Comparison of ENCODE assay signal across 21 mouse cellular contexts in the genomic region with DNA sequence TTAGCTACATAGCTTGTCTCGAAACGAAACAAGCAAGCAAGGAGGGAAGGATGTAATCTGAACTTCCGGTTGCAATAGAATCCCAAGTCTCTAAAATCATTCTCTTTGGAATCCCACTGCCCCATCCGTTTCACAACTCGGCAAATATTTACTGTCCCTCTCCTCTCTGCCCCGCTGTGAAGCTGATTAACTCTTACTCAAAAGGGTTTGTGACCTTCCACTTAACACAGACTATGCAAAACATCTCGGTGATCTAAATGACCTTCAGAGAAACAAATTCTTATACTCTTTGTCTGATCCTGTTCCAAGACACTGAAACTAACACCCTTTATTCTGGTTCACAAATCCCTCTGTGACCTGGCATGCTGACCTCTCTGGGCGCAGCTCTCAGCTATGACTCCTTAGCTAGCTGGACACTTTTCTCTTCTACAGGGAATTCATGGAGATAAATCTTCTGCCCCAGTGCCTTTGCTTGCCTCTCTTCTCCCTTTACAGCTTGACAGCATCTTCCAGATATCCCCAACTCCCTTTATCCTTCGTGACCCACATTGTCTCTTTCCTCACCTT.
DNase-seq lines count a peak whose midpoint lies in the region; ATAC-seq and TF ChIP-seq lines count a peak whose summit lies in the region.
"Had no signal": no experiment of that assay in that cellular context is flagged by ENCODE, and none has a peak within 500 bp of the region (broad histone marks: within the 10 kb centered on the region; RNA-seq: fewer than 3 reads in every experiment).

No protein-coding gene starts in this region.

- peak; percentile 62 for DNase-seq in adrenal gland, adult 2 months
- no peak for DNase-seq in adrenal gland, adult 18-20 months (ENCODE audit: low spot score in 2 of 2)
- DNase-seq in liver, adult 2 months (ENCODE audit: extremely low read depth, low read depth, low spot score) = peak; percentile 86
- DNase-seq in liver = no peak
- DNase-seq in right cerebral cortex, adult 18-20 months = no peak
- DNase-seq in layer of hippocampus, adult 2 months (ENCODE audit: low spot score in 2 of 2) = no peak
- no peak for DNase-seq in hindbrain, embryonic 11.5 days (ENCODE audit: low spot score)
- DNase-seq: cerebellum, adult 9-10 months; thymus, postnatal 14 days had no signal

- no peak for TF ChIP-seq CTCF in liver, adult 2 months (IDR thresholded peaks at IDR 0.05; ENCODE audit: low read depth, low read length)
- no peak for TF ChIP-seq CTCF in layer of hippocampus, adult 2 months (conservative IDR thresholded peaks at IDR 0.05)

- no peak for TF ChIP-seq POLR2A in liver, adult 2 months (IDR thresholded peaks at IDR 0.05; ENCODE audit: extremely low read depth, insufficient read depth, low read length)

- no peaks in the 10 kb centered on the region for H3K9me3 ChIP-seq in liver, embryonic 12.5 days (replicated peaks)
- H3K9me3 ChIP-seq in hindbrain, embryonic 11.5 days (ENCODE audit: control insufficient read depth, low read length) = no peaks in the 10 kb centered on the region
- H3K9me3 ChIP-seq: embryonic facial prominence, embryonic 12.5 days; heart, embryonic 12.5 days; hindbrain, embryonic 15.5 days; intestine, embryonic 15.5 days; limb, embryonic 12.5 days; midbrain, embryonic 10.5 days had no signal

- ATAC-seq in liver, embryonic 12.5 days = no peak
- ATAC-seq in hindbrain, embryonic 11.5 days (ENCODE audit: low FRiP score) = no peak
- ATAC-seq: CD4-positive, CD25-positive, alpha-beta regulatory T cell, adult 4 months; forebrain, embryonic 14.5 days; intestine, embryonic 15.5 days had no signal

- H3K4me3 ChIP-seq in liver, adult 2 months (ENCODE audit: insufficient read depth, low read depth, low read length) = no peak overlapping the region; the same call in 1 of the 2 replicates
- H3K4me3 ChIP-seq in liver, embryonic 12.5 days = no peak overlapping the region
- no peak overlapping the region for H3K4me3 ChIP-seq in layer of hippocampus, adult 2 months
- H3K4me3 ChIP-seq in hindbrain, embryonic 11.5 days (ENCODE audit: low read depth, low read length) = no peak overlapping the region
- H3K4me3 ChIP-seq: embryonic facial prominence, embryonic 12.5 days; erythroblast, embryonic 14.5 days; heart, embryonic 12.5 days; hindbrain, embryonic 15.5 days; intestine, embryonic 15.5 days; limb, embryonic 12.5 days; midbrain, embryonic 10.5 days had no signal

- peaks cover 26% of the 10 kb centered on the region for H3K4me1 ChIP-seq in liver, adult 2 months (ENCODE audit: control insufficient read depth, insufficient read depth, low read length)
- H3K4me1 ChIP-seq in liver, embryonic 12.5 days = peaks cover 55% of the 10 kb centered on the region
- H3K4me1 ChIP-seq in hindbrain, embryonic 11.5 days (replicated peaks; ENCODE audit: control insufficient read depth, insufficient read depth, low read length) = peaks cover 5% of the 10 kb centered on the region; the same call in 1 of the 2 replicates
- H3K4me1 ChIP-seq: embryonic facial prominence, embryonic 12.5 days; intestine, embryonic 15.5 days had no signal

- no peaks in the 10 kb centered on the region for H3K27me3 ChIP-seq in liver, adult 2 months (ENCODE audit: control insufficient read depth, insufficient read depth, low read length)
- no peaks in the 10 kb centered on the region for H3K27me3 ChIP-seq in liver, embryonic 12.5 days (replicated peaks)
- no peaks in the 10 kb centered on the region for H3K27me3 ChIP-seq in hindbrain, embryonic 11.5 days (ENCODE audit: control insufficient read depth, insufficient read depth, low read length)
- H3K27me3 ChIP-seq: embryonic facial prominence, embryonic 12.5 days; heart, embryonic 12.5 days; hindbrain, embryonic 15.5 days; intestine, embryonic 15.5 days; limb, embryonic 12.5 days had no signal

- 17% methylated on average over 9 of the region's 9 CpGs for WGBS in liver, adult 2 months
- 71% methylated on average over 9 of the region's 9 CpGs for WGBS in liver, embryonic 12.5 days (ENCODE audit: insufficient replicate concordance)
- WGBS in hindbrain, embryonic 11.5 days = 65% methylated on average over 9 of the region's 9 CpGs

- H3K27ac ChIP-seq in liver, adult 2 months (replicated peaks; ENCODE audit: insufficient read depth, low read depth, low read length) = peak overlapping the region; percentile 54
- peak overlapping the region; percentile 37; the same call in 1 of the 2 replicates for H3K27ac ChIP-seq in liver, embryonic 12.5 days
- no peak overlapping the region for H3K27ac ChIP-seq in layer of hippocampus, adult 2 months
- H3K27ac ChIP-seq in hindbrain, embryonic 11.5 days (ENCODE audit: low read depth, low read length) = no peak overlapping the region
- H3K27ac ChIP-seq: embryonic facial prominence, embryonic 12.5 days; hindbrain, embryonic 15.5 days; intestine, embryonic 15.5 days; limb, embryonic 12.5 days; macrophage; midbrain, embryonic 10.5 days had no signal

- H3K79me2 ChIP-seq in liver, adult 2 months (ENCODE audit: control insufficient read depth, insufficient read depth, low read length) = peaks cover 3% of the 10 kb centered on the region; the same call in 1 of the 2 replicates

- no peak overlapping the region for H3K9ac ChIP-seq in liver, adult 2 months (ENCODE audit: low read depth, low read length)
- H3K9ac ChIP-seq in liver, embryonic 12.5 days = no peak overlapping the region
- H3K9ac ChIP-seq in hindbrain, embryonic 11.5 days (ENCODE audit: low read depth, low read length) = no peak overlapping the region
- H3K9ac ChIP-seq: embryonic facial prominence, embryonic 12.5 days; heart, embryonic 12.5 days; hindbrain, embryonic 15.5 days; intestine, embryonic 15.5 days; limb, embryonic 12.5 days had no signal

- no peaks in the 10 kb centered on the region for H3K36me3 ChIP-seq in liver, adult 2 months (ENCODE audit: control insufficient read depth, insufficient read depth, low read length)
- H3K36me3 ChIP-seq in liver, embryonic 12.5 days = no peaks in the 10 kb centered on the region
- no peaks in the 10 kb centered on the region for H3K36me3 ChIP-seq in hindbrain, embryonic 11.5 days (ENCODE audit: control insufficient read depth, insufficient read depth, low read length)
- H3K36me3 ChIP-seq: embryonic facial prominence, embryonic 12.5 days; G1E; heart, embryonic 12.5 days; hindbrain, embryonic 15.5 days; intestine, embryonic 15.5 days; limb, embryonic 12.5 days; midbrain, embryonic 10.5 days had no signal

- H3K4me2 ChIP-seq in liver, embryonic 12.5 days = no peak overlapping the region
- no peak overlapping the region for H3K4me2 ChIP-seq in hindbrain, embryonic 11.5 days (replicated peaks; ENCODE audit: low read depth, low read length)
- H3K4me2 ChIP-seq: embryonic facial prominence, embryonic 12.5 days; heart, embryonic 12.5 days; hindbrain, embryonic 15.5 days; intestine, embryonic 15.5 days; limb, embryonic 12.5 days had no signal

Comparison
In these comparisons a context has a peak if more than half of its experiments do, and no peak if none do; other contexts are left out.
1. DNase-seq: peak in adrenal gland, adult 2 months (single experiment) and liver, adult 2 months (single experiment); none in adrenal gland, adult 18-20 months (0 of 2), liver (single experiment), right cerebral cortex, adult 18-20 months (single experiment), layer of hippocampus, adult 2 months (0 of 2) and hindbrain, embryonic 11.5 days (single experiment).
2. H3K27ac ChIP-seq: peak in liver, adult 2 months (single experiment) and liver, embryonic 12.5 days (single experiment); none in layer of hippocampus, adult 2 months (single experiment) and hindbrain, embryonic 11.5 days (single experiment).